Mouse (Mus musculus) myocyte (in vitro differentiated cells): ENCODE results near the gene Rsad2.

Experiments used
- TCF12 ChIP-seq: IDR thresholded peaks from one replicate; pipeline ENCODE4 v1.6.1; 2011; ENCODE audit warnings: mild to moderate bottlenecking, control low read depth; ENCODE audit not compliant: poor library complexity, insufficient read depth, severe bottlenecking
- USF1 ChIP-seq: IDR thresholded peaks from one replicate; pipeline ENCODE4 v1.6.1; 2011; ENCODE audit warnings: low read depth, mild to moderate bottlenecking, control low read depth, moderate library complexity

DNA sequence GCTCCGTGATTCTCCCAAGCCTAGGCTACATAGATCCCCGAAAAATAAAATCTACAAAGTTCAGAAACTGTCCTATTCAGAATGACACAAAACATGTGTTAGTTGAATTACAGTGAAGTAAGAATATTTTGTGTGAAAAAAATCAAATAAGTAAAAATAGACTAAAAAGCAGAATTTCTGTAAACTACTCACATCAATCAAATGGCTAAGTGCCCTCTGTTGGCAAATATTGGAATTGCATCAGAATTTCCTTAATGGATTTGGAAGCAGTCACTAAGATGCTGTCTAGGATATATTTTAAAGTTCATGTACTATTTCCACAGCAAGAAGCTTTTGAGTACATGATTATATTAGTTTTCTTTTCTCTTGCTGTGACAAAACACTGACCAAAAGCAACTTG is 31.4 kb downstream of the Rsad2 start:
- TF ChIP-seq USF1 (no peak), TCF12 (no peak)
